Mouse (Mus musculus) small intestine, adult 2 months (tissue): ENCODE results near the gene Klc2. TPM values are rescaled to one million over a fixed set of nuclear protein-coding genes. Genes with fewer than 3 reads are reported as not detected.

Source experiments
- H3K27ac ChIP-seq: fragments of 200-500 bp; 2 replicates; pipeline ENCODE4 v1.5.1; 2012; ENCODE audit warnings: low read depth, low read length, control low read depth, inconsistent platforms; ENCODE audit not compliant: insufficient read depth
- H3K27me3 ChIP-seq: fragments of 200-500 bp; 2 replicates; pipeline ENCODE4 v1.6.1; 2012; ENCODE audit warnings: mild to moderate bottlenecking, moderate library complexity, low read length, inconsistent platforms; ENCODE audit not compliant: control insufficient read depth, insufficient read depth
- H3K36me3 ChIP-seq: fragments of 200-500 bp; 2 replicates; pipeline ENCODE4 v1.6.1; 2012; ENCODE audit warnings: mild to moderate bottlenecking, low read length, control low read depth, inconsistent platforms; ENCODE audit not compliant: control insufficient read depth, insufficient read depth
- H3K4me1 ChIP-seq: fragments of 200-500 bp; 2 replicates; pipeline ENCODE4 v1.6.1; 2012; ENCODE audit warnings: low read length, inconsistent platforms, mixed read lengths; ENCODE audit not compliant: control insufficient read depth, insufficient read depth, insufficient read length
- H3K4me3 ChIP-seq: fragments of 200-500 bp; 2 replicates; pipeline ENCODE4 v1.5.1; 2012; ENCODE audit warnings: low read depth, mild to moderate bottlenecking, control low read depth, inconsistent platforms, low read length, moderate library complexity
- CTCF ChIP-seq: fragments of 200-500 bp; IDR thresholded peaks from 2 replicates; pipeline ENCODE4 v1.5.1; 2012; ENCODE audit warnings: low read depth, mild to moderate bottlenecking, control low read depth, inconsistent platforms, low read length, moderate library complexity, mixed read lengths; ENCODE audit not compliant: insufficient replicate concordance, insufficient read length; ENCODE audit errors: extremely low read depth
- POLR2A ChIP-seq: fragments of 200-500 bp; IDR thresholded peaks from 2 replicates; pipeline ENCODE4 v1.6.1; 2012; ENCODE audit warnings: low read depth, mild to moderate bottlenecking, control low read depth, inconsistent platforms, low read length, moderate library complexity
- WGBS: fragments of 180-500 bp; shearing (Covaris S2); methylation state at CpG from one replicate; pipeline ENCODE4 v1.1.7; 2018; 5-methylcytosine and 5-hydroxymethylcytosine counted together
- polyA plus RNA-seq: library from polyadenylated mRNA; depleted of rRNA; stranded (reverse); fragments of >200 nt; gene quantifications from 2 replicates; pipeline ENCODE4 v1.2.3, GENCODE M21; 2012

The Klc2 gene
- polyA plus RNA-seq, 1 experiment = 19.8 TPM

DNA sequence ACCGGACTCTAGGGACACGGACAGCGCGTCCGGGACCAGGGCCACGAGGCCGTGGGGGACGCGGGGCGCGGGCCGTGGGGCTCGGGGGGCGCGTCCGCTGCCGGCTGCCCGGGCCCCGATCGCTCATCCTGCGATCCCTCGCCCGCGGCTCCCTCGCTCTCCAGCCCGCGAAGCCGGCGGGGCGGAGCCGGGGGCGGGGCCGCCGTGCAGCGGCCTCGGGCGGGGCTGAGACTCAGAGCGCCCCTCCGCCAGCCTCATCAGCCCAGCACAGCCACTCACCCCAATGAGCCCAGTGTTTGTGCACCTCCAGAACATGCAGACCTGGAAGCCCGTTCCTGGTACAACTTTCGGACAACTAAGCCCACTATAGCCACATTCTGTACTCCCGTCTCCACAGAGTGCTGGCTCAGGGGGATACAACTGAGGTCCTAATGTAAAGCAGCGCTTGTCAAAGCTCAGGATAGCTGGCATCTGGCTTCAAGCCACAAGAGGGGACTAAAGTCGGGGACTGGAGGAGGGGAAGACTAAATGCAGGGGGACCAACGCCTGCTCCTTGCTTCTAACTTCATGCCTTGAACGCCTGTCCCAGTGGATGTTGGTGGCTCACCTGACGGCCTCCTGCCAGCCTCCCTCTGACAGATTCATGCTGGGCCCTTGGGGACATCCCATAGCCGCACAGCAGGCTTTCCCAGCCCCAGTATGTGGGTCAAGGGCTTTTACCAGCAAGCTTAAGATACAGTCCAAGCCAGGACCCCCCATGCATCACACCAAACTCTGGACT is 19.8 kb downstream of the Klc2 start, which contains the start of gene Cnih2:
Gene Cnih2, minus strand, starts transcription at position 159 of the 781 bp plus-strand sequence.
- TF ChIP-seq POLR2A (no peak), CTCF (no peak)
- Histone ChIP-seq H3K27me3 (no peaks in the 10 kb centered on the region), H3K36me3 (peaks cover 34% of the 10 kb centered on the region), H3K4me1 (peaks cover 5% of the 10 kb centered on the region; the same call in 1 of the 2 replicates), H3K4me3 (peak within 1 kb of the TSS; percentile 41), H3K27ac (no peak within 1 kb of the TSS)
- 9% methylated on average over 48 of the region's 48 CpGs for WGBS

DNA sequence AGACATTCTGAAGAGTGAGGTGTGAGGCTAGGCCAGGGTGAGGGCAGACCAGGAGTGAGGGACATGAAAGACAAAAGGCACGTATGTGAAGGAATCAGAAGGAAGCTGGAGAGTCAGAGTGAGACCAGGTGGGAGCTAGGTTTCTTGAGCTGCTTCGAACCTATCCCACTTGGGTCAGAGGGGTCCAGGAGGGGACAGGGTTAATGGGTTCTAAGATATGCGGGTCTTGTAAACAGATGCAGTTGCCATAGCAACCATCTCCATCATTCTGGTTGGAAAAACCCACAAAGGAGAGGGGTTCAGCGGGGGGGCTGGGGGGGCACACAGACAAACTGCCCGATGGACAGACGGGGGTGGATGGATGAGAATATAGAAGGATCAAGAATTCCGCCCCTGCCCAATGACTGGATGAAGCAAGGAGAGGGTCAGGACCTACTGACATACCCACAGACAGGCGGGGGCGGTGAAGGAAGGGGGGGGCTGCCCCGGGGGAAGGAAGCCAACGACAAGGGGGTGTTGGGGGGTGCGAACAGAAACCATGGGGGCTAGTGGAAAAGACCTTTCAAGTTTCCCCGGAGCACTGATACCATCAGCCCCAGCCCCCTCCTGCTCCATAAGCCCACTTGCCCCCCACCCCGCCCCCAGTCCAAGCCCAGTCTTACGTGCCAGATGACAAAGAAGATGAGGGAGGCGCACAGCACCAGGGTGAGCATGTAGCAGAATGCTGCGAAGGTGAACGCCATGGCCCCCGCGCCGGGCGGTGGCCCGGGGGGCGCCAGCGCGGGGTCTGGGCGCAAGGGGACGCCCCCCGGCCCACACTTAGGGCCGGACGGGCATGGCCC is 20.6 kb downstream of the Klc2 start:
- TF ChIP-seq CTCF = no peak
- no peak for TF ChIP-seq POLR2A
- Histone ChIP-seq H3K27me3 (no peaks in the 10 kb centered on the region), H3K4me3 (peak overlapping the region; percentile 41), H3K27ac (no peak overlapping the region), H3K4me1 (peaks cover 5% of the 10 kb centered on the region; the same call in 1 of the 2 replicates), H3K36me3 (peaks cover 26% of the 10 kb centered on the region)
- 10% methylated on average over 30 of the region's 31 CpGs for WGBS

DNA sequence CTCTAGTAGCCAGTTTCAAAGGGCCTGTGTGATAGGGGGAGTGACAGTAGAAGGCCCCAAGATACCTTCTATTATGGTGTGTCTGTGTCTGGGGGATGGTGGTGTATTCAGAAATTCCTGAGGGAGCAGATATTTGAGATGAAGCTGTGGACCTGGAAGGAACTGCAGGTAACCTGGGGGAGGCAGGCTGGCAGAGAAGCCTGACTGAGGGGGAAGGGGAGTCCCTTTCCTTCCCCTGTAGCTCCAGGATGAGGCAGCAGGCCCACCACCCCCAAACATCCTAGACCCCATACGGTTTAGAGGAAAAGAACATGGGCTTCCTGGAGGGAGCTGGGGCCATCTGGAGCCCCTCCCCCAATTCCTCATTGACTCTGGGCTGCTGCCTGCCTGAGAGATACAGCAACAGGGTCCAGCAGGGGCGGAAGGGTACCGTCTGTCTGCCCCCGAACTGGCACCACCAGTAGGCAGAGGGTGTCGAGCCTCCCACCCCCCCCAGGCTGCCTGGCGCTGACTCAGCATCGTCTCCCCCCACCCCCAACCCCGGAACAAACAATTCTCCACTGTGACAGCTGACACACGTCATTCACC is 22.4 kb downstream of the Klc2 start:
- TF ChIP-seq POLR2A = no peak
- no peak for TF ChIP-seq CTCF
- H3K27me3 ChIP-seq = no peaks in the 10 kb centered on the region
- H3K27ac ChIP-seq = no peak overlapping the region
- WGBS = 13% methylated on average over 9 of the region's 9 CpGs
- no peak overlapping the region for H3K4me3 ChIP-seq
- H3K36me3 ChIP-seq = peaks cover 24% of the 10 kb centered on the region
- H3K4me1 ChIP-seq = peaks cover 5% of the 10 kb centered on the region; the same call in 1 of the 2 replicates

DNA sequence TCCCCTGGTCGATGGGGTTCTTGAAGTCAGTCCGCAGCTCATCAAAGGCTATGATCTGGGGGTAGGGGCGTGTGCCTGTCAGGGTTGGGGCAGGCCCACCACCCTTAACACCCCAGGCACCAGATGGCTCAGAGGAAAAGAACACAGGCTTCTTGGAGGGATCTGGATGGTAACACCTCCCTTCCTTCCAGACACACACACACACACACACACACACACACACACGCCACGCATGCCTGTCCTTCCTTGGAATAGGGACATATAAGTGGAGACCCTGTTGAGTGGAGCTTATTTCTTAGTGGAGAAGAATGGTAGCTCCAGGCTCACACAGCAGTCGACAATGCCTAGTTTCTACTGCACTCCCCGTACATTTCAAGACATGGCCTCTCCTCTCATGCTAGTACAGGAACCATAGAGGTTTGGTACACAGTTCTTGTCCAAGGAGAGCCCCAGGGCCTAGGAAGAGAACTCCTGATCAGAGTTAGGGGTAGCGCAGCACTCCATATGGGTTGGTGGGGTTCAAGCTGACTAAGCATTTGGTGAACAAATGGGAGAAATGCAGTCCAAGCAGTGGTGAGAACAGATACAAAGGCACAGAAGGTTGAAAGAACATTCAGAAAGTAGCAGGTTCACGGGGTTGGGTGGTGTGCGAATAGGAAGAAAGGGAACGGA is 23.5 kb downstream of the Klc2 start:
- WGBS = 46% methylated on average over 11 of the region's 11 CpGs
- Histone ChIP-seq H3K36me3 (peaks cover 20% of the 10 kb centered on the region), H3K4me1 (peaks cover 5% of the 10 kb centered on the region; the same call in 1 of the 2 replicates), H3K4me3 (no peak overlapping the region), H3K27me3 (no peaks in the 10 kb centered on the region), H3K27ac (no peak overlapping the region)
- TF ChIP-seq POLR2A = no peak
- TF ChIP-seq CTCF = no peak

DNA sequence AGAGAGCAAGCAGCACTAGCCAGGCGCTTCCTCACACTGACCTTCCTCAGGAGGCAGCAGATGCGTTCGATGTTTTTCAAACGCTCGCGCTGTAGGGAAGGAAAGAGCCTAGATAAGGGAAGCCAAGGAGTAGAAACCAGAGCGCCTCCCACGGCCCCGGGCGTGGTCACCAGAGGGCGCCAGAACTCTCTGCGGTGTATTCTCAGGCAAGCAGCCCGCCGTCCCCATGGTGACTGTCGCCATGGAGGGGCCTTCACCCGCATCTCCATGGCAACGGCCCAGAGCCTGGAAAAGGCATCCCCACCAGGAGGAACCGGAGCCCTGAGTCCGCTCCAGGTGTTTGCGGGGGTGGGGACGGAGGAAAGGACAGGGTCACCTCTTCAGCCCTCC is 24.1 kb downstream of the Klc2 start:
- H3K4me3 ChIP-seq = no peak overlapping the region
- TF ChIP-seq CTCF (peak; percentile 87), POLR2A (no peak)
- H3K27ac ChIP-seq = no peak overlapping the region
- peaks cover 6% of the 10 kb centered on the region for H3K4me1 ChIP-seq
- WGBS = 1% methylated on average over 21 of the region's 21 CpGs
- H3K27me3 ChIP-seq = no peaks in the 10 kb centered on the region
- H3K36me3 ChIP-seq = peaks cover 19% of the 10 kb centered on the region

DNA sequence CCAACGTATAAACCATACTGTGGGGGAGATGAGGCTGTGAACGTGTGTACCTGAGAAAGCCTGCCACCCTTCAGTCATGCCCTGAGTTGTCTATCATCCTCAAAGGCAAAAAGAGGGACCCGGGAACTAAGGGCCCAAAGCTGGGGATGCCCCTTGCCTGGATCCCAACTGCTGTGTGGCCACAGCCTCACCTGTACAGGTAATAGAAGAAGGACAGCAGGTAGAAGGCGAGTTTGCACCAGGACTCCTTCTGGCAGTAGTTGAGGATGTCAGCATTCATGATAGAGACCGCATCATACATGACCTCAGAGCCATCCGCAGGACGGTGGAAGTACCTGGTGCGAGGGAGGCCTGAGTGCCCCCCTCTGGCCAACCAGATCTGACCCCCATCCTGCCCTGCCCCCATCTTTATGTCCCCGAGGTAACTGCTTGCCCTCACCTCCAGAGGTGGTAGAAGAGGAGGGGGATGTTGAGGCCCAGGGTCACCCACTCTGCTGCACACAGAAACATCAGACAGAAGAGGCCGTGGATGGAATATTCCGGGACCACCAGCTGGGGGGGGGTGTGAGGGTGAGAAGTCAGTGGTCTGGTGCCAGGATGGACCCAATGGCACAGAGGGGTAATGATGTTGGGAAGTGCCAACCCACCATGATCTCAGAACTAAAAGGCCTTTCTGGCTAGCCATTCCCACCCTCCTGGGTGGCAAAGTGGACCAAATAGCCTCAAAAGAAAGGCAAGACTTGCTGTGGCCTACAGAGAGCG is 24.7 kb downstream of the Klc2 start:
- H3K27ac ChIP-seq = no peak overlapping the region
- WGBS = 76% methylated on average over 12 of the region's 12 CpGs
- no peak overlapping the region for H3K4me3 ChIP-seq
- TF ChIP-seq POLR2A (no peak), CTCF (no peak)
- no peaks in the 10 kb centered on the region for H3K27me3 ChIP-seq
- peaks cover 19% of the 10 kb centered on the region for H3K36me3 ChIP-seq
- H3K4me1 ChIP-seq = peaks cover 9% of the 10 kb centered on the region

DNA sequence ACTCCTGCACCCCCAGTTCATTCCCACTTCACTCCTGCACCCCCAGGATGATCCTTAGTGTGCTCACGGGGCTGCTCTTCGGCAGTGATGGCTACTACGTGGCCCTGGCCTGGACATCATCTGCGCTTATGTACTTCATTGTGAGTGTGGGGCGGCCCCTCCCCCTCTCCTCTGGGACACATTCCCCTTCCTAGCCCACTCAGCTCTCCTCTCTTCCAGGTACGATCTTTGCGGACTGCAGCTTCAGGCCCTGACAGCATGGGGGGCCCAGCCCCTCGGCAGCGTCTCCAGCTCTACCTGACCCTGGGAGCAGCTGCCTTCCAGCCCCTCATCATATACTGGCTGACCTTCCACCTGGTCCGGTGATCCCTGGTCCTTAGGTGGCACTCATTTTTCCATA is 26.3 kb downstream of the Klc2 start:
- WGBS = 95% methylated on average over 10 of the region's 10 CpGs
- H3K4me1 ChIP-seq = peaks cover 12% of the 10 kb centered on the region
- H3K36me3 ChIP-seq = peaks cover 19% of the 10 kb centered on the region
- TF ChIP-seq CTCF = no peak
- TF ChIP-seq POLR2A = no peak
- no peak overlapping the region for H3K4me3 ChIP-seq
- no peak overlapping the region for H3K27ac ChIP-seq
- H3K27me3 ChIP-seq = no peaks in the 10 kb centered on the region
